In genomic region chr6:60201548-60201947, GRCm38 (mm10) we compare ENCODE assay signal across 9 mouse cellular contexts.
A peak's percentile ranks its signal among the peaks of the same experiment; 100 is the strongest.
DNase-seq lines count a peak whose midpoint lies in the region; ATAC-seq and TF ChIP-seq lines count a peak whose summit lies in the region.
"Had no signal": no experiment of that assay in that cellular context is flagged by ENCODE, and none has a peak within 500 bp of the region (broad histone marks: within the 10 kb centered on the region; RNA-seq: fewer than 3 reads in every experiment).

No protein-coding gene starts in this region.

- H3K4me2 ChIP-seq in liver, postnatal 0 days (ENCODE audit: low read depth, low read length): no peak overlapping the region
- no peak overlapping the region for H3K4me2 ChIP-seq in liver, embryonic 11.5 days
- H3K4me2 ChIP-seq: heart, embryonic 13.5 days had no signal

- H3K27me3 ChIP-seq in liver, postnatal 0 days (ENCODE audit: insufficient read depth, low read length): no peaks in the 10 kb centered on the region
- H3K27me3 ChIP-seq in liver, embryonic 11.5 days (replicated peaks; ENCODE audit: control insufficient read depth, insufficient read depth, low read length): no peaks in the 10 kb centered on the region
- H3K27me3 ChIP-seq: heart, embryonic 13.5 days had no signal

- no peak overlapping the region for H3K27ac ChIP-seq in liver, postnatal 0 days (ENCODE audit: low read depth)
- H3K27ac ChIP-seq in liver, embryonic 11.5 days (ENCODE audit: low read depth, low read length): no peak overlapping the region
- H3K27ac ChIP-seq: heart, embryonic 13.5 days had no signal

- no peaks in the 10 kb centered on the region for H3K9me3 ChIP-seq in liver, postnatal 0 days (ENCODE audit: low read length)
- no peaks in the 10 kb centered on the region; the same call in 1 of the 2 replicates for H3K9me3 ChIP-seq in liver, embryonic 11.5 days (ENCODE audit: control insufficient read depth, low read length)

- H3K4me3 ChIP-seq in liver, postnatal 0 days (ENCODE audit: low read depth, low read length): no peak overlapping the region
- no peak overlapping the region for H3K4me3 ChIP-seq in liver, embryonic 11.5 days (ENCODE audit: low read depth, low read length)
- H3K4me3 ChIP-seq: heart, embryonic 13.5 days had no signal

- peak; percentile 67 for TF ChIP-seq CTCF in liver, postnatal 0 days (IDR thresholded peaks at IDR 0.05; ENCODE audit: low read depth)

- H3K4me1 ChIP-seq in liver, postnatal 0 days (ENCODE audit: insufficient read depth): no peaks in the 10 kb centered on the region
- H3K4me1 ChIP-seq in liver, embryonic 11.5 days (replicated peaks; ENCODE audit: control insufficient read depth, insufficient read depth, low read length): no peaks in the 10 kb centered on the region
- H3K4me1 ChIP-seq: heart, embryonic 13.5 days had no signal

- no peak for ATAC-seq in liver, postnatal 0 days
- ATAC-seq in liver, embryonic 11.5 days (replicated peaks; ENCODE audit: low FRiP score): no peak

- no peak overlapping the region for H3K9ac ChIP-seq in liver, postnatal 0 days (replicated peaks)
- H3K9ac ChIP-seq in liver, embryonic 11.5 days (ENCODE audit: low read depth, low read length): no peak overlapping the region
- H3K9ac ChIP-seq: heart, embryonic 13.5 days had no signal

- no peak for TF ChIP-seq EP300 in liver, postnatal 0 days (IDR thresholded peaks at IDR 0.05; ENCODE audit: low read depth)

- H3K36me3 ChIP-seq in liver, postnatal 0 days (replicated peaks; ENCODE audit: insufficient read depth, low read length): no peaks in the 10 kb centered on the region
- no peaks in the 10 kb centered on the region for H3K36me3 ChIP-seq in liver, embryonic 11.5 days (ENCODE audit: control insufficient read depth, insufficient read depth, low read length)
- H3K36me3 ChIP-seq: heart, embryonic 13.5 days had no signal

- 67% methylated on average over 10 of the region's 10 CpGs for WGBS in liver, postnatal 0 days (ENCODE audit: insufficient replicate concordance)
- 73% methylated on average over 10 of the region's 10 CpGs for WGBS in liver, embryonic 11.5 days

- DNase-seq in adrenal gland, adult (ENCODE audit: inconsistent age in 2 of 2, low spot score in 1 of 2): peak; percentile 6 to 55
- no peak for DNase-seq in adrenal gland, adult 18-20 months (ENCODE audit: low spot score in 2 of 2)
- peak; percentile 38 for DNase-seq in liver, postnatal 0 days
- DNase-seq in liver, embryonic 11.5 days (ENCODE audit: low spot score): no peak
- DNase-seq in c-Kit-positive CD71-positive TER-119-positive erythroid progenitor cells, embryonic 14.5 days (ENCODE audit: low spot score): peak; percentile 18
- peak; percentile 15 for DNase-seq in kidney, postnatal 10 days
- DNase-seq in retina, embryonic 14.5 days (ENCODE audit: low spot score): peak; percentile 81
- no peak for DNase-seq in lung, adult 18-20 months

Comparison
In these comparisons a context has a peak if more than half of its experiments do, and no peak if none do; other contexts are left out.
1. DNase-seq: peak in adrenal gland, adult (2 of 2), liver, postnatal 0 days (single experiment), c-Kit-positive CD71-positive TER-119-positive erythroid progenitor cells, embryonic 14.5 days (single experiment), kidney, postnatal 10 days (single experiment) and retina, embryonic 14.5 days (single experiment); none in adrenal gland, adult 18-20 months (0 of 2), liver, embryonic 11.5 days (single experiment) and lung, adult 18-20 months (0 of 2).